Mouse (Mus musculus) lung, postnatal 0 days (tissue): ENCODE results near the gene Ccnk. TPM values are rescaled to one million over a fixed set of nuclear protein-coding genes. Genes with fewer than 3 reads are reported as not detected.

Experiments used
- ATAC-seq: fragments of 200-750 bp; cut with Nextera tagmentation; 2 replicates; pipeline ENCODE4 v1.8.0; 2017; ENCODE audit warnings: moderate library complexity
- DNase-seq: peaks from one replicate; pipeline ENCODE4 v3.0.0-alpha.2; 2016; ENCODE audit warnings: low spot score
- H3K27ac ChIP-seq: fragments of 300-500 bp; sonication (generic); 2 replicates; pipeline ENCODE4 v1.5.1; 2014; ENCODE audit warnings: antibody characterized with exemption, mild to moderate bottlenecking, low read length, mixed read lengths
- H3K27me3 ChIP-seq: fragments of 300-500 bp; sonication (generic); replicated peaks from 2 replicates; pipeline ENCODE4 v1.6.1; 2014; ENCODE audit warnings: low read length, mixed read lengths; ENCODE audit not compliant: insufficient read depth
- H3K36me3 ChIP-seq: fragments of 300-500 bp; sonication (generic); 2 replicates; pipeline ENCODE4 v1.6.1; 2014; ENCODE audit warnings: low read length, mixed read lengths; ENCODE audit not compliant: insufficient read depth
- H3K4me1 ChIP-seq: fragments of 300-500 bp; sonication (generic); 2 replicates; pipeline ENCODE4 v1.6.1; 2014; ENCODE audit warnings: antibody characterized with exemption, low read depth, low read length, mixed read lengths; ENCODE audit not compliant: insufficient read depth
- H3K4me2 ChIP-seq: fragments of 300-500 bp; sonication (generic); replicated peaks from 2 replicates; pipeline ENCODE4 v1.6.1; 2014; ENCODE audit warnings: low read depth, mild to moderate bottlenecking, low read length, moderate library complexity, mixed read lengths
- H3K4me3 ChIP-seq: fragments of 300-500 bp; sonication (generic); 2 replicates; pipeline ENCODE4 v1.5.1; 2014; ENCODE audit warnings: low read depth, low read length
- H3K9ac ChIP-seq: fragments of 300-500 bp; sonication (generic); replicated peaks from 2 replicates; pipeline ENCODE4 v1.6.1; 2014; ENCODE audit warnings: low read depth, mild to moderate bottlenecking
- H3K9me3 ChIP-seq: fragments of 300-500 bp; sonication (generic); 2 replicates; pipeline ENCODE4 v1.6.1; 2016; ENCODE audit warnings: low read length, mixed read lengths
- CTCF ChIP-seq: IDR thresholded peaks from 2 replicates; pipeline ENCODE4 v1.5.1; 2016; ENCODE audit warnings: antibody characterized with exemption, mild to moderate bottlenecking
- EP300 ChIP-seq: IDR thresholded peaks from 2 replicates; pipeline ENCODE4 v1.6.1; 2016; ENCODE audit warnings: antibody characterized with exemption, mild to moderate bottlenecking, control low read depth
- WGBS: fragments of 180-500 bp; shearing (Covaris S2); extraction: QIAGEN DNeasy Blood & Tissue Kit; methylation state at CpG from one replicate; pipeline ENCODE4 v1.1.7; 2014; 5-methylcytosine and 5-hydroxymethylcytosine counted together
- polyA plus RNA-seq: library from polyadenylated mRNA; unstranded; fragments of >200 nt; fragmentation: Nextera tagmentation; extraction: Ambion mirVana; gene quantifications from 2 replicates; pipeline ENCODE4 v1.2.1, GENCODE M21; 2015

Gene Ccnk
- polyA plus RNA-seq, 1 experiment from 2014 or later, result 2.0 TPM

DNA sequence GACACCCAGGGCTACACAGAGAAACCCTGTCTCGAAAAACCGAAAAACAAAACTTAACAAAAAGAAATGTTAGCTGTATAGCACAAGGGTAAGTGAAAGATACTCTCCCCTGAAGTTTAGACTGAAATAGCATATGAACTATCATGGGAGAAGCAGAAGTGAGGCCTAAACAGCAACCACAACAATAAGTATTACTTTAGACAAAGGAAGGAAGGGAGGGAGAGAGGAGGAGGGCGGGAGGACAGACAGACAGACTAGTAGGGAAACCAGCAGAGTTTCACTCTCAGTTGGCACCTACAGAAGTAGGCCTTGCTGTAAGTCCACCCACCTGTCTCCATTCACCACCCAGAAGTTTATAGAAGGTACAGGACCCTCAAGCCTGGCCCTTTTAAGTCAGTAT, 8.9 kb upstream of the Ccnk start:
- WGBS, result 87% methylated on average over 3 of the region's 3 CpGs

DNA sequence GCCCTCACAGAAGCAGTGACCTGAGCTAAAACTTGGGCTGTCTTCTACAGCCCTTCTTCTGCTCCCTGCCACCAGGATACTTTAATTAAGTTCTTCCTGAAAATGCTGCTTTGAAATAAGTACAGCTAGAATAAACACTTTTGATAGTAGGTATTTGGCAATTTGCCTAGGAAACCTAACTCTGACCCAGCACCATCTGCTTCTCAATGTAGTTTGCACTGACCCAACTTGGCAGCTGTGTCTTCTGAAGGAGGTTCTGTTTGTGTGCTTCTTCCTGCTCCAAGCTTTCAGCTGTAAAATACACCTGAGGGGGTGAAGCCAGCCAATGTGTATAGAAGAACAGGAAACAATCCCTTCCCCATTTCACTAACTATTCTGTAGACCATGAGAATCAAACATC, 8.0 kb upstream of the Ccnk start:
- Histone ChIP-seq H3K36me3 (no peaks in the 10 kb centered on the region), H3K27me3 (no peaks in the 10 kb centered on the region), H3K4me2 (no peak overlapping the region), H3K4me3 (no peak overlapping the region), H3K4me1 (peaks cover 6% of the 10 kb centered on the region; the same call in 1 of the 2 replicates), H3K27ac (no peak overlapping the region), H3K9me3 (no peaks in the 10 kb centered on the region), H3K9ac (no peak overlapping the region)
- DNase-seq (peak; percentile 35), ATAC-seq (peak; percentile 38; the same call in 1 of the 2 replicates)
- TF ChIP-seq EP300, result no peak

More for the DNA sequence above, 8.9 kb upstream of the Ccnk start:
- no peaks in the 10 kb centered on the region for H3K36me3 ChIP-seq
- no peaks in the 10 kb centered on the region for H3K9me3 ChIP-seq
- no peak overlapping the region for H3K9ac ChIP-seq
- DNase-seq (no peak), ATAC-seq (no peak)
- H3K27me3 ChIP-seq, result no peaks in the 10 kb centered on the region
- no peak overlapping the region for H3K27ac ChIP-seq
- no peak overlapping the region for H3K4me2 ChIP-seq
- H3K4me1 ChIP-seq, result peaks cover 4% of the 10 kb centered on the region; the same call in 1 of the 2 replicates
- TF ChIP-seq EP300 (no peak), CTCF (no peak)
- no peak overlapping the region for H3K4me3 ChIP-seq

DNA sequence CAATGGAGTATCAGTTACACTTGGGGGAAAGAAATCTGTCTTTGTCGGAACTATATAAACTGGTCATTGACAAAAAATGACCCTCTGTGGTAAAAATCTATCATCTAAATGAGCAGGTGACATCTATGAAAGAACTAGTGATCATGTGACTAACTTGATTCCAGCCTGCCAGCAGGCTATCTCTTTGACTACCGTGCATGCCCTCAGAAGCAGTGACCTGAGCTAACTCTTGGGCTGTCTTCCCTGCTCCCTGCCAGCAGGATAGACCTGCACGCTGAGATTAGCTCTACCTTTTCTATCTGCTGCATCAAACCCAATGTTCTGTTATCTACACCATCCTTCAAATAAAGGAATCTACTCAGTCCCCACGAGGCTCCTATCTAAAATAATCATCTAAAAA, 6.7 kb upstream of the Ccnk start:
- TF ChIP-seq CTCF, result no peak
- TF ChIP-seq EP300, result no peak
- Histone ChIP-seq H3K4me3 (no peak overlapping the region), H3K9me3 (no peaks in the 10 kb centered on the region), H3K4me1 (peaks cover 17% of the 10 kb centered on the region; the same call in 1 of the 2 replicates), H3K4me2 (no peak overlapping the region), H3K27me3 (no peaks in the 10 kb centered on the region), H3K36me3 (no peaks in the 10 kb centered on the region), H3K27ac (no peak overlapping the region), H3K9ac (no peak overlapping the region)
- WGBS, result 52% methylated on average over 4 of the region's 4 CpGs
- ATAC-seq, result no peak
- DNase-seq, result no peak

DNA sequence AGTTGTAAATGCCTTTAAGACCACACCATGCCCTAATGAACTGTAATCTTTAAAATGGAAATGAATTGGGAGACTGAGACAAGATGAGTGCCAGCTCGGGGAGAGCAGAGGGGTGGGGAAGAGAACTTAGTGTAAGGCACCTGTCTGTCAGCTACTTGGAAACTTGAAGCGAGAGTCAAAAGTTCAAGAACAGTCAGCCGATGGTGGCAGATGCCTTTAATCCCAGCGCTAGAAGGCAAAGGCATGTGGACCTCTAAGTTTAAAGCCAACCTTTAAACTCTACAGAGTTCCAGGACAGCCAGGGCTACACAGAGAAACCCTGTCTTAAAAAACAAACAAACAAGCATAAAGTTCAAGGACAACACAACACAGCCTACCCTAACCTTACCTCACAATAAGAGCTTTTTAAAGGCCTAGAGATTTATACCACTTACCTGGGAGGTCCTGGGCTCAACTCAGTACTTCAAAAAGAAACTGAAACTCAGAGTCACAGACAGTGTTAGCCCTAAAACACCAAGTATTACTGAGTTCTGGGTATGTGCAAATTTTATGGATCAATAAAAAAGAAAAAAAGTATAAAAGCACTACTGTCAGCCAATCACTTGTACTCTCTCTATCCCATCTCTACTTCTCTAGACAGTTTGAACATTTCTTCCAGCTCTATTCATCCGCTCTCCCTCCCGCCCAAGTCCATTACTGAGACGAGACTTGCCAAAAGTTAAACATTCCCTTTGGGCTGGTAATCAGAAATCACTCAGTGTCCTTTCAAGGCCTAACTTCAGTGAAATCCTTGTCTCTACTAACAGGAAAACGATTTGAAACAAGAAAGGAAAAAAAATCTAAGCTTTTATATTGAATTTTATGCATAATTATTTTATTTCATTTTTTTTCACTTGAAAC, 4.5 kb upstream of the Ccnk start:
- Histone ChIP-seq H3K4me2 (no peak overlapping the region), H3K9me3 (no peaks in the 10 kb centered on the region), H3K27me3 (no peaks in the 10 kb centered on the region), H3K36me3 (no peaks in the 10 kb centered on the region), H3K9ac (no peak overlapping the region), H3K27ac (no peak overlapping the region), H3K4me1 (peaks cover 21% of the 10 kb centered on the region; the same call in 1 of the 2 replicates), H3K4me3 (no peak overlapping the region)
- TF ChIP-seq EP300 (no peak), CTCF (no peak)
- WGBS, result 60% methylated on average over 8 of the region's 8 CpGs
- DNase-seq, result no peak
- ATAC-seq, result no peak

DNA sequence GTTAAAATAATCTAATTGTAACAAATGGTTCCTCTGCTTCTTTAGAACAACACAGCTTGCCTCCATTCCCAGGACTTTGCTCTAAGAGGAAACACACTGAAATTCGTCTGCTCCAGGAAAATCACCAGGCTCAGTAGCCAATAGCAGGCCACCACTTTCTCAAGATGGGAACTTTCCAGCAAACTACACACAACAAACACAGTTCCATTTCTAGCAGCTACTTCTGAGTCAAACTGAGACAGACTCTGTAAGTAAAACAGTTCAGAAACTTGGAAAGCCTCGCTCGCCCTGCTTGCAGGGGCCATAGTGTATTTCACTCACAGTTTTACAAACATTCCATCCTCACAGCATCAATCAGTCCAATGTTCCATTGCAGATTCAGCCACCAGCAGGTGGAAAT, 3.0 kb upstream of the Ccnk start:
- 64% methylated on average over 3 of the region's 3 CpGs for WGBS
- peaks cover 21% of the 10 kb centered on the region; the same call in 1 of the 2 replicates for H3K4me1 ChIP-seq
- no peak overlapping the region for H3K4me3 ChIP-seq
- no peak for TF ChIP-seq EP300
- TF ChIP-seq CTCF, result no peak
- H3K27me3 ChIP-seq, result no peaks in the 10 kb centered on the region
- ATAC-seq, result no peak
- no peak overlapping the region for H3K4me2 ChIP-seq
- no peak overlapping the region for H3K9ac ChIP-seq
- H3K27ac ChIP-seq, result peak overlapping the region; percentile 32; the same call in 1 of the 2 replicates
- DNase-seq, result no peak
- H3K36me3 ChIP-seq, result no peaks in the 10 kb centered on the region
- H3K9me3 ChIP-seq, result no peaks in the 10 kb centered on the region

DNA sequence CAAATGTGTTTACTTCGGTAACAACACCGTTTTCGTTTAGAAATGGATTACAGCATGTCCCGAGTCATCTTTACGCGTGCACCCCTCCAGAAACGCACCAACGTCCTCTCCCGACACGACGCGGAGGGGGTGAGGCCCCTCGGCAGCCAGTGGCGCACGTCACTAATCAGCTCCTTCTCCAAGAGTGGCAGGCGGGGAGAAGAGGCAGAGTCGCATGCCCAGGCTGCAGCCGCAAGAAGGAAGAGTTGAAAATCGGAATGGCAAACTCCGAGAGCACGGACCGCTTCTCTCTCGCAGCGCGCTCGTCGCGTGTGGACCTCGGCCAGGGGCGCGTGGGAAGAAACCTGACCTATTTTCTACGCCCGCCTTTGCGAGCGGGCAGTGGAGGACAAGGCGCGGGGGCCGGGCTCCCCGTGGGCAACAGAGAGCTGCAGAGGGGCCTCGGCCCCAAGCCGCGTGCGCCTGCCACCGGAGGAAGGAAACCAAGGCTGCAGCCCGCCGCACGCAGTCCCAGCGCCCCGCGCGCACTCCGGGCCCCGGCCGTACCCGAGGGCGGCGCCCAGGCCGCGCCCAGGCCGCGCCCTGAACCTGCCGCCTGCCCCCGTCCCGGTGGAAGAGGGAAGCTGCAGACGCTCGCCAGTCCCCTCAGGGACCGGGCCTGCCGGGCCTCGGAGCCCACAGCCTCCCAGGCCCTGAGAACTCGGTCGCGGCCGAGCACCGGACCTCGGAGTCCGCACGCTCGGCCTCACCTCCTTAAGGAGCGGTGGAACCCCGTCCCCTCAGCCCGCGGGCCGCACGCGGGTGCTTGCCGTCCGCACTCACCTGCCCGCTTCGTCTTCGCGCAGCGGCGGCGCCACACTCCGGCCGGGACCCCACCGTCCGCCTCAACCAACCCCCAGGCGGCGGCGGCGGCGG, 791 bp upstream of the Ccnk start:
- Histone ChIP-seq H3K4me1 (peaks cover 17% of the 10 kb centered on the region; the same call in 1 of the 2 replicates), H3K9ac (peak overlapping the region; percentile 95), H3K4me2 (peak overlapping the region; percentile 66), H3K4me3 (peak overlapping the region; percentile 92), H3K36me3 (0 out of 2 replicates have a peak, but pooled peaks cover 5% of the 10 kb centered on the region), H3K9me3 (no peaks in the 10 kb centered on the region), H3K27me3 (no peaks in the 10 kb centered on the region), H3K27ac (peak overlapping the region; percentile 97)
- under 1% methylated on average over 72 of the region's 103 CpGs for WGBS
- ATAC-seq (peak; percentile 30), DNase-seq (peak; percentile 71)
- TF ChIP-seq CTCF, result peak; percentile 3; the same call in 1 of the 2 replicates
- TF ChIP-seq EP300, result no peak
